Mouse (Mus musculus) embryonic facial prominence, embryonic 13.5 days (tissue): Measurements from ENCODE around the gene Slc19a1. TPM values are rescaled to one million over a fixed set of nuclear protein-coding genes. Genes with fewer than 3 reads are reported as not detected.

Source experiments
- ATAC-seq: fragments of 200-750 bp; cut with Nextera tagmentation; 2 replicates; pipeline ENCODE4 v1.8.0; 2017; ENCODE audit warnings: low read depth; ENCODE audit not compliant: insufficient number of reproducible peaks, insufficient read depth, low FRiP score, low TSS enrichment
- H3K27ac ChIP-seq: fragments of 300-500 bp; sonication (generic); 2 replicates; pipeline ENCODE4 v1.5.1; 2015; ENCODE audit warnings: moderate library complexity, mild to moderate bottlenecking, inconsistent platforms
- H3K27me3 ChIP-seq: fragments of 300-500 bp; sonication (generic); 2 replicates; pipeline ENCODE4 v1.6.1; 2015; ENCODE audit warnings: mild to moderate bottlenecking, inconsistent platforms
- H3K36me3 ChIP-seq: fragments of 300-500 bp; sonication (generic); 2 replicates; pipeline ENCODE4 v1.6.1; 2015; ENCODE audit warnings: mild to moderate bottlenecking, inconsistent platforms
- H3K4me1 ChIP-seq: fragments of 300-500 bp; sonication (generic); 2 replicates; pipeline ENCODE4 v1.6.1; 2015; ENCODE audit warnings: inconsistent platforms
- H3K4me2 ChIP-seq: fragments of 300-500 bp; sonication (generic); 2 replicates; pipeline ENCODE4 v1.6.1; 2015; ENCODE audit warnings: moderate library complexity, mild to moderate bottlenecking, inconsistent platforms
- H3K4me3 ChIP-seq: fragments of 300-500 bp; sonication (generic); 2 replicates; pipeline ENCODE4 v1.5.1; 2015; ENCODE audit warnings: mild to moderate bottlenecking, inconsistent platforms
- H3K9ac ChIP-seq: fragments of 300-500 bp; sonication (generic); 2 replicates; pipeline ENCODE4 v1.6.1; 2015; ENCODE audit warnings: mild to moderate bottlenecking, inconsistent platforms
- H3K9me3 ChIP-seq: fragments of 300-500 bp; sonication (generic); 2 replicates; pipeline ENCODE4 v1.6.1; 2016; ENCODE audit warnings: inconsistent platforms
- WGBS: fragments of 180-500 bp; shearing (Covaris S2); methylation state at CpG from one replicate; pipeline ENCODE4 v1.1.7; 2015; ENCODE audit warnings: mixed read lengths; 5-methylcytosine and 5-hydroxymethylcytosine counted together
- polyA plus RNA-seq: library from polyadenylated mRNA; unstranded; fragments of >200 nt; fragmentation: Nextera tagmentation; extraction: Ambion mirVana; gene quantifications from 2 replicates; pipeline ENCODE4 v1.2.1, GENCODE M21; 2015

The Slc19a1 gene
- polyA plus RNA-seq, 1 experiment from 2014 or later: 32.6 TPM

- no peak for ATAC-seq
- Histone ChIP-seq H3K36me3 (peaks cover 32% of the 10 kb centered on the region), H3K9me3 (no peaks in the 10 kb centered on the region), H3K27ac (no peak overlapping the region), H3K4me3 (no peak overlapping the region), H3K4me2 (0 out of 2 replicates have a peak overlapping the region, but pooled peaks have one; percentile 7), H3K9ac (0 out of 2 replicates have a peak overlapping the region, but pooled peaks have one; percentile 12), H3K27me3 (no peaks in the 10 kb centered on the region), H3K4me1 (peaks cover 29% of the 10 kb centered on the region)
- WGBS: 82% methylated on average over 6 of the region's 6 CpGs
Measured at GRCm38 (mm10) chr10:77035487-77035886, 3.4 kb downstream of the Slc19a1 start.

DNA sequence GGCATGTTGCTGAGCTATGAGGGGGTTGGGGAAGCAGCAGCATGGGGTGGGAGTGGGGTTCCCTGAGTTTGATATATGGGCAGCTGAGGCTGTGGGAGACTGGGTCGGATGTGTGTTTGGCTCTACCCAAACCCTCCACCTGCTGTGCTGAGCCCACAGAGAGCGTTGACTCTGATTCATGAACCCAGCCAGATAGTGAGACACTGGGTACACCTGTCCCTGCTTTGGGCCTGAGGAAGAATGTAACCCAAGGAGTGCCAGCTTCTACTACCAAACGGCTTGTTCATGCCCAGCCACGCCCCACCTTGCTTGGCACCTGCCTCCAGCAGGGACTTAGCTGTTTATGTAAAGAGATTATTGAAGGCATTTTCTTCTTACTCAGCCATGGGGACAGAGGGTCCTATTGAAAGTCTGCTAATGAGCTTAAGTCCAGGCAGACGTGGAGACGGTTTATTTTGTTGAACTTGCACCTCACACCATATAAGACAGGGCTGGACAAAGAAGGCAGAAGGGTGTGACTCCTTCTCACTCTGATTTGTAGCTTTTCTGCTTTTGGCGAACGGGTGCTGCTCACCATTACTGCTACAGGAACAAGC lies 6.6 kb downstream of the Slc19a1 start:
- H3K4me3 ChIP-seq: no peak overlapping the region
- no peak overlapping the region for H3K27ac ChIP-seq
- H3K36me3 ChIP-seq: peaks cover 62% of the 10 kb centered on the region
- H3K27me3 ChIP-seq: no peaks in the 10 kb centered on the region
- H3K4me2 ChIP-seq: no peak overlapping the region
- no peaks in the 10 kb centered on the region for H3K9me3 ChIP-seq
- H3K9ac ChIP-seq: no peak overlapping the region
- 89% methylated on average over 8 of the region's 8 CpGs for WGBS
- no peak for ATAC-seq
- H3K4me1 ChIP-seq: peaks cover 22% of the 10 kb centered on the region

- Histone ChIP-seq H3K27ac (no peak overlapping the region), H3K4me1 (no peaks in the 10 kb centered on the region), H3K27me3 (no peaks in the 10 kb centered on the region), H3K9me3 (no peaks in the 10 kb centered on the region), H3K36me3 (peaks cover 81% of the 10 kb centered on the region), H3K9ac (no peak overlapping the region), H3K4me2 (no peak overlapping the region), H3K4me3 (no peak overlapping the region)
- WGBS: 81% methylated on average over 4 of the region's 4 CpGs
- no peak for ATAC-seq
Measured at GRCm38 (mm10) chr10:77048196-77048595, 16.2 kb downstream of the Slc19a1 start.

- H3K4me2 ChIP-seq: no peak overlapping the region
- no peak overlapping the region for H3K9ac ChIP-seq
- H3K36me3 ChIP-seq: peaks cover 77% of the 10 kb centered on the region
- ATAC-seq: no peak
- no peaks in the 10 kb centered on the region for H3K4me1 ChIP-seq
- no peaks in the 10 kb centered on the region for H3K27me3 ChIP-seq
- whole genome bisulfite sequencing: 93% methylated on average over 3 of the region's 3 CpGs
- H3K4me3 ChIP-seq: no peak overlapping the region
- no peaks in the 10 kb centered on the region for H3K9me3 ChIP-seq
- H3K27ac ChIP-seq: no peak overlapping the region
Measured at GRCm38 (mm10) chr10:77048606-77049005, 16.6 kb downstream of the Slc19a1 start.

- Histone ChIP-seq H3K27ac (no peak overlapping the region), H3K9me3 (no peaks in the 10 kb centered on the region), H3K27me3 (no peaks in the 10 kb centered on the region), H3K4me2 (no peak overlapping the region), H3K4me3 (no peak overlapping the region), H3K9ac (no peak overlapping the region), H3K36me3 (peaks cover 7% of the 10 kb centered on the region), H3K4me1 (no peaks in the 10 kb centered on the region)
- ATAC-seq: no peak
- 73% methylated on average over 10 of the region's 10 CpGs for WGBS
Measured at GRCm38 (mm10) chr10:77056768-77057167, 24.7 kb downstream of the Slc19a1 start.

GRCm38 (mm10) chr10:77061426-77061825 lies 29.4 kb downstream of the Slc19a1 start:
- Histone ChIP-seq H3K27me3 (no peaks in the 10 kb centered on the region), H3K9me3 (no peaks in the 10 kb centered on the region), H3K4me3 (no peak overlapping the region), H3K27ac (no peak overlapping the region), H3K9ac (no peak overlapping the region), H3K4me1 (no peaks in the 10 kb centered on the region), H3K4me2 (no peak overlapping the region), H3K36me3 (no peaks in the 10 kb centered on the region)
- 57% methylated on average over 3 of the region's 3 CpGs for WGBS
- ATAC-seq: no peak

- H3K4me2 ChIP-seq: no peak overlapping the region
- no peak for ATAC-seq
- 82% methylated on average over 11 of the region's 11 CpGs for WGBS
- H3K36me3 ChIP-seq: no peaks in the 10 kb centered on the region
- H3K4me1 ChIP-seq: no peaks in the 10 kb centered on the region
- no peak overlapping the region for H3K9ac ChIP-seq
- H3K27ac ChIP-seq: no peak overlapping the region
- H3K9me3 ChIP-seq: no peaks in the 10 kb centered on the region
- no peaks in the 10 kb centered on the region for H3K27me3 ChIP-seq
- H3K4me3 ChIP-seq: no peak overlapping the region
Measured at GRCm38 (mm10) chr10:77062393-77063010, 30.5 kb downstream of the Slc19a1 start.

- no peaks in the 10 kb centered on the region for H3K36me3 ChIP-seq
- 89% methylated on average over 3 of the region's 3 CpGs for WGBS
- ATAC-seq: no peak
- no peak overlapping the region for H3K4me2 ChIP-seq
- H3K4me3 ChIP-seq: no peak overlapping the region
- H3K4me1 ChIP-seq: no peaks in the 10 kb centered on the region
- no peak overlapping the region for H3K27ac ChIP-seq
- no peaks in the 10 kb centered on the region for H3K9me3 ChIP-seq
- no peak overlapping the region for H3K9ac ChIP-seq
- no peaks in the 10 kb centered on the region for H3K27me3 ChIP-seq
Measured at GRCm38 (mm10) chr10:77064239-77064638, 32.2 kb downstream of the Slc19a1 start.

GRCm38 (mm10) chr10:77064659-77065058 lies 32.6 kb downstream of the Slc19a1 start:
- Histone ChIP-seq H3K9ac (no peak overlapping the region), H3K27me3 (no peaks in the 10 kb centered on the region), H3K9me3 (no peaks in the 10 kb centered on the region), H3K4me2 (no peak overlapping the region), H3K4me3 (no peak overlapping the region), H3K36me3 (no peaks in the 10 kb centered on the region), H3K27ac (no peak overlapping the region), H3K4me1 (no peaks in the 10 kb centered on the region)
- no peak for ATAC-seq

DNA sequence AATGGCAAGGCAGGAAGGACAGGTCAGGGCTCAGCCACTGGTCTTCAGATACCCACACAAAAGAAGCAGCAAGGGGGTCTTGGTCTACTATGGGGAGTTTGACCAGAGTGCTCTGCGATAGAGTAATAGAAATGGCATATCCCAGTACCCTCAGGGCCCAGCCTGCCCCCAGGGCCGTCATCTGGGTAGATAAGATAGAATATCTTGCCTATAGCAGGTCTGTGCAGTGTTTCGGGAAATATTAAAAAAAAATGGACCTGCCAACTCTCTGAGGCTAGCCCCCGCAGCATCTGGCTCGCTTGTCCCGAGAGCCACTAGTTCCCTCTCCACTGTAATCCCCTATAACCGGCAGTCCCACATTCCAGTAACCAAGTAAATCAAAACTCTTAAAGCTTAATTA lies 36.4 kb downstream of the Slc19a1 start:
- H3K4me1 ChIP-seq: no peaks in the 10 kb centered on the region
- no peak overlapping the region for H3K4me2 ChIP-seq
- H3K4me3 ChIP-seq: no peak overlapping the region
- no peaks in the 10 kb centered on the region for H3K36me3 ChIP-seq
- H3K9ac ChIP-seq: no peak overlapping the region
- 86% methylated on average over 7 of the region's 7 CpGs for WGBS
- no peaks in the 10 kb centered on the region for H3K27me3 ChIP-seq
- ATAC-seq: no peak
- no peak overlapping the region for H3K27ac ChIP-seq
- H3K9me3 ChIP-seq: no peaks in the 10 kb centered on the region

DNA sequence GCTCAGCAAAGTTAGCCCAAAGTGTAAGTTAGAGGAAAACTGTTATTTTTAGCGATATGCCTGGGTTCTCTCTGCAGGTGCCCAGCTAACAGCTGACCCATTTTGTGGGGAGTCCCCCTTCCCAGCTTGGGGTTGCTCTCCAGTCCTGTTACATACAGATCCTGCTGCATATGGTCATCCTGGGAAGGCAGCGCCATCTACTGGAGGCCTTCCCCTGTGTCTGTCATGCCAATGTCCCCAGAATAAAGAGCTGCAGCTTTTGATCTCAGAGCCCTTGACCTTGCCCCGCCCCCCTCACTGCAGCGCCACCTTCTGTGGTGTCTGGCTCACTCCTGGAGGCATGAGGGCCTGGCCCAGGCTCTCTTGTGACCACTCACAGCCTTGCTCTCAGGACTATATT lies 38.0 kb downstream of the Slc19a1 start:
- Histone ChIP-seq H3K36me3 (no peaks in the 10 kb centered on the region), H3K4me3 (no peak overlapping the region), H3K27ac (no peak overlapping the region), H3K27me3 (no peaks in the 10 kb centered on the region), H3K9me3 (no peaks in the 10 kb centered on the region), H3K4me2 (no peak overlapping the region), H3K4me1 (no peaks in the 10 kb centered on the region), H3K9ac (no peak overlapping the region)
- 45% methylated on average over 4 of the region's 4 CpGs for WGBS
- no peak for ATAC-seq

DNA sequence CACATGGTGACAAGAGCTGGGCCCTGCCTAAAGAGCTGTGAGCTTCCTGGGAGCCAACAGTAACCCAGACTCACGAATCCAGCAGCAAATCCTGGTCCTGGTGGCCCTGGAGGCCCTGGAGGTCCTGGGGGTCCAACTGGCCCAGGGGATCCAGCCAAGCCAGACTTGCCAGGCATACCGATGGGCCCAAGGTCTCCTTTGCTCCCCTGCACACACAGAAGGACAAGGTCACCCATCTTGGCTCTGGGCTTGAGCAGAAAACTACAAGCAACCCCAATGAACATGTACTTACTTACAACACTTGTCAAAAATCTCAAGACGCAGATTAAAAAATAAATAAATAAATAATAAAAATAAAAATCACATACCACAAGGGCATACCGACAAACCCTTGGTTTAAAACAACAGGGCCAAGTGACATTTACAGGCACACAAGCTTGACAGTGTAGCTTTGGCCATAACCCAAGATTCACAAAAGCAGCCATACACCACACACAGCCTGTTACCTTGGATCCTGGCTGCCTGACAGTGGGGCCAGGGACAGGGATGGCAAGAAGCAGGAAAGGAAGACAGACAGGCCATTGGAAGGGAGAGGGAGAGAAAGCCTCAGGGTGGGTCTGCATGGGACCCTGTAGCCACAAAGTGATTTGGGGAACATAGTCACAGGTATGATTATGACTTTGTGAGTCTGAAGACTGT lies 42.4 kb downstream of the Slc19a1 start:
- no peaks in the 10 kb centered on the region for H3K36me3 ChIP-seq
- no peak overlapping the region for H3K4me2 ChIP-seq
- H3K4me1 ChIP-seq: no peaks in the 10 kb centered on the region
- H3K4me3 ChIP-seq: no peak overlapping the region
- 88% methylated on average over 4 of the region's 4 CpGs for WGBS
- no peaks in the 10 kb centered on the region for H3K27me3 ChIP-seq
- ATAC-seq: no peak
- H3K27ac ChIP-seq: no peak overlapping the region
- no peaks in the 10 kb centered on the region for H3K9me3 ChIP-seq
- H3K9ac ChIP-seq: no peak overlapping the region
